Mouse (Mus musculus) urinary bladder, postnatal 14 days (tissue): ENCODE results near the gene Kcnh2.

Source experiments
- DNase-seq: peaks from one replicate; pipeline ENCODE4 v3.0.0; 2021; ENCODE audit warnings: low spot score

The Kcnh2 gene

DNA sequence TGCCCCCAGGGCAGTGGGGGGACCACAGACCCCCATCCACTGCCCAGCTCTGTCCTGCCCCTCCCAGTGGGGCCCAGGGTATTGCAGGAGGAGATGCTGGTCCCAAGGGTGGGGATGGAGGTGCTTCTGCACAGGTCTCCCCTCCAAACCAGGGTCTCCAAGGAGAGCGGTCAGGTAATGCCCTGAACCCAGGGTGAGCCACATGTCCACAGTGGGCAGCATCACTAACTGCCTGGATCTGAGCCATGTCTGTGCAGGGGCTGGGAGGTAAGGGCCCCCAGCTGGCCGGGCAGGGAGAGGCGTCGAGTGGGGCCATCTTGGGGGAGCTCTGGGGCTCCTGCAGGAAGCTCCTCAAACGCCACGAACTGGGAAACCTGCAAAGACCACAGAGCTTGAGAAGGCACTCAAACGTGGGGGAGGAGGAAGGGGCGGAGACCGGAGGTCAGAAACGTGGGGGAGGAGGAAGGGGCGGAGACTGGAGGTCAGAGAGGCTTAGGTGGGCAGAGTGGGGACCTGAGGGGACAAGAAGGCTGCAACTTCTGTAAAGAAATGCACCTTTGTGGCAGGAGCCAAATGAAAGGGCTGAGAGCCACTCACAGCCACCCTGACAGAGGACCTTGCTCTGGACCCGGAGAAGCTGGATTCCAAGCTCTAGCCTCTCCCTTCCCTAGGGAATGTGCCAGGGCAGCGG, 31.5 kb downstream of the Kcnh2 start:
- DNase-seq = no peak

GRCm38 (mm10) chr5:24309223-24309622, 42.2 kb downstream of the Kcnh2 start:
- DNase-seq = no peak

- DNase-seq = no peak
Observed at GRCm38 (mm10) chr5:24308621-24309020, 42.8 kb downstream of the Kcnh2 start.

- DNase-seq = no peak
Observed at GRCm38 (mm10) chr5:24307118-24307777, 44.2 kb downstream of the Kcnh2 start.

GRCm38 (mm10) chr5:24303199-24303598, 48.2 kb downstream of the Kcnh2 start:
- DNase-seq = no peak

DNA sequence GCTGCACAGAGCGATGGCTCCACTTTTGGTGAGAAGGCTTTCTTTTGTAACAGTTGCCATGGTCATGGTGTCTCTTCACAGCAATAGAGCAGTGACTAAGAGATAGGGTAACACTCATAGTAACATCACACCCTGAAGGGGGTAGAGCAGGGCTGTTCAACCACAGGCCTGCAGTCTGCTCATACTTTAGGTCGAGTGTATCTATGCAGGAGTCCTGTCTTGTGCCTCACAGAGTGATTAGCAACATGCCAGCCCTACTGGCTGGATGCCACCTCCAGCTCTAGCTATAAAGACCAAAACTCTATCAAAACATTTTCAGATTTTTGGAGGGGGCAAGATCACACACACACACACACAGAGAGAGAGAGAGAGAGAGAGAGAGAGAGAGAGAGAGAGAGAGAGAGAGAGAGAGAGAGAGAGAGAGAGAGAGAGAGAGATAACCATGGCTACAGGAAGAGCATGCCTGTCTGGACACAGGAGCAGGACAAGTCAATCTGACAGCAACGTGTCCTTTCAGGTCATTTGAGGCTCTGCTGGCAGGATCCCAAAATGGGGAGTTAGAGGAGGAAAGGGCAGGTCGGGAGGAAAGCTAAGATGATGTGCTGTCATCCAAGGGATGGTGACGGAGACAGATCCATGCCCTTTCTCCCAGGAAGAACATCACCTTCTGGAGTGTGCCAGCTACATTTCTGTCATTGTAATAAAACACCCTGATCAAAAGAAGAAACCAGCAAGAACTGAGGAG, 51.4 kb downstream of the Kcnh2 start:
- no peak for DNase-seq

- DNase-seq = no peak
Observed at GRCm38 (mm10) chr5:24291954-24292353, 59.5 kb downstream of the Kcnh2 start.

DNA sequence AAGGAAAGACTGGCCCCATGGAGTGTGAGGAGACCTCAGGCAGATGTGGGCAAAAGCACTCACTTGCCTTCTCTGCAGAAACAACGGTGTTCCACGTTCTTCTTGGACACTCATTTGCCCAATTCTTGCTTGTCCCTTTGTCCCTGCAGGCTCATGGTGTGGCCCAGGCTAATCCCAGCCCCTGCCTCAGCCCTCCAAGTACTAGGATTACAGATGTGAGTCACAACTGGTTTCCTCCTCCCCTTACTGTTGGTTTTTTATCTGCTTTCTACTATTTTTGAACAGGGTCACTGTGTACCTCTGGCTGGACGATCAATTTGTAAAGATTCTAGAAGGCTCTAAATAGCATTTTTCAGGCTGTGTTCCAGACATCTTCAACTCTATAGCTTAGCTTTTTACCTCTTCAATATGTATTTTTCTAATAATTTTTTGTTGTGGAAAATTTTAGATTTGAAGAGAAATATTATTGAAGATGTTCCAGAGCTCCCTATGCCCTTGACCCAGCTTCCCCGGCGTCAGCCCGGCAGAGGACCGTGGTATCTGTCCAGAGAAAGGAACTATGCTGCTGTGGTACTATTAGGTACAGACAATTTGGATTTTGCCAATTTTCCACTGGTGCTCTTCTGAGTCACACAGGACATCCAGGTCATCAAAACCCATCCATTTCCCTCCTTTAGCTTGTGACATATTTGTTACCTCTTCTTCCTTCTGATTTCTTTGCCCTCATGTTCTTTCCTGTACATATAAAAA, 65.0 kb downstream of the Kcnh2 start:
- no peak for DNase-seq

DNA sequence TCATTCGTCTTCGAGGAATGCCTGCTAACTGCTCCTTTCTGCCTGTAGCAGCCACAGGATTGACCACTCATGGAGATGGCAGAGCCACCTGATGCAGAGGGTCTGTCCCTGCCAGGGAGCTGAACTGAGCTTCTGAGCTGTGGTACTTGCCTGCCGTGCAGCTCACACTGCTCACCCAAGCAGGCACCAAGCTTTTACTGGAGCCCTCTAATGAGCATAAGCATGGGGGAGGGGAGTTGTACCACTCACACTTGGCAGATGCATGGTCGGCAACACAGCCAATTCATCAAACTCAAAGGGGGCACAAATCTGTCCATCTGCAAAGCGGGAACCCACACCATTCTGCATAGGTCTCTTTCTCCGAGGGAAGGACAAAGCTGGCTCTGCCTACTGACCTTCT, 67.3 kb downstream of the Kcnh2 start:
- DNase-seq = no peak

- no peak for DNase-seq
Observed at GRCm38 (mm10) chr5:24283181-24283580, 68.2 kb downstream of the Kcnh2 start.

- no peak for DNase-seq
Observed at GRCm38 (mm10) chr5:24280523-24280922, 70.9 kb downstream of the Kcnh2 start.

DNA sequence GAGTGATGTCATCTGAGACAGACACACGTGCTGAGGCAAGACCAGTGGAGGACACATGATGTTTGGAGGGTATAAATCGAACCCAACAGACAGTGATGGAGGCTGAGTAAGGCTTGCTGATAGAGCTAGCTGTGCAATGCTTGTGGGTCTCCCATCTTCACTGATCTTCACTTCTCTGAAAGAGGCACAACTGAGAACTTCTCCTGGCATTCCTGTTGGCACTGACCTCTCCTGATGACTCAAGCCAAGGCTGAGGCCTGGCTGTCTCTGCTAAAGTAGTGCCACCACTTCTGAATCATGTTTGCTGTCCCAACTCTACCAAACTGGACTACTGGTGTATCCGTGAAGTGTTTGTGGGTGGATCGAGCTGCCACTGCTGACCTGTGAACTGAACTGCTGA, 71.9 kb downstream of the Kcnh2 start:
- no peak for DNase-seq

DNA sequence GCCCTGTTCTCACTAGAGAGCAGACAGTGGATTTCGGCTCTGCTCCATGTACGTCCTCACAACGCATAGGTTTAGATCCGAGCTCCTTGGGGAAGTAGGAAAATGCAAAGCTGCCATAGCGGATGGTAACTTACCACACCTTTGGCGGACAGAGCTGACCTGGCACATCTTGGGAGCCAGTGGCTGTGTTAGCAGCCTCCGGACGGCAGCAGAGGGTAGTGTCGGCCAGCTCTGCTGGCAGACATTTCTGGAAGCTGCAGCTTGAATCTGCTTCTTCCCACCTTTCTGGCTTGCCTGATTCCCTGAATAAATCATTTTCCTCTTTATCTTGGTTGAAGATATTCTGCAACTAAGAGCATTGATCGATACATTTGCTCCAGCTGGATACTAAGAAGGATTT, 73.2 kb downstream of the Kcnh2 start:
- DNase-seq = no peak

- no peak for DNase-seq
Observed at GRCm38 (mm10) chr5:24273683-24274621, 77.5 kb downstream of the Kcnh2 start.

DNA sequence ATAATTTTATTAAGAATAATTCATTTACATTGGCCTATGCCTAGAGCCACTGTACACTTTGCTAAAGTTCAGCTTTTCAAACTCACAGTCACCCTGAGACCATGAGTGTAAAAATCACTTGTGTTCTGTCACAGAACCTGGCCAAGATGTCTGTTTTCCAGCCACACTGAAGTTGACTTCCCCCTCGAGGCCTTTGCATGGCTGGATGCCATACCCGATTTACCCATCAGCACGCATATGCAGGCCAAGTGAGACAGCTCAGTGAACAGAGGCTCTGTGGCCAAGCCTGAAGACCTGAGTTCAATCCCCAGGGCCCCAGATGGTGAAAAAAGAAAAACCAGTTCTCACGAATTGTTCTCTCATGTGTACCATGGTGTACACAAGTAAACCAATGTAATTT, 80.5 kb downstream of the Kcnh2 start:
- DNase-seq = no peak
